Mouse (Mus musculus): ENCODE results near the gene Rnf145. TPM values are rescaled to one million over a fixed set of nuclear protein-coding genes. Genes with fewer than 3 reads are reported as not detected.

Gene Rnf145
- polyA plus RNA-seq, 1 experiment: 41.3 TPM

DNA sequence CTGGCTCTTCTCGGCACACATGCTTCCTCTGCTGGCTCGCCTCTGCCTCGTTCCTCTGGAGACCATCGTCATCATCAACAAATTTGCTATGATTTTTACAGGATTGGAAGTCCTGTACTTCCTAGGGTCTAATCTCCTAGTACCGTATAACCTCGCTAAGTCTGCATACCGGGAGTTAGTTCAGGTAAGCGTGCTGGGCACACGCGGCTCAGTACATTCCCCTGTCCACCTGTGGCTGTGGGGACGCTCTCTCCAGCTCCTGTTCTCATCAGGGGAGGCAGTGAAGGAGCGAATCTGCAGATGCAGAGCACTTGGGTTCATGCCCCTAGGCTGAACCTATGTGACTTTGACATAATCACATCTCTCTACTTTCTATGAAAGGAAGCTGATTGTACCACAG lies 30.1 kb downstream of the Rnf145 start:
- TF ChIP-seq CTCF (IDR thresholded peaks at IDR 0.05; ENCODE audit: extremely low read depth, insufficient read length, insufficient replicate concordance, low read depth, low read length) (no peak), POLR2A (IDR thresholded peaks at IDR 0.05; ENCODE audit: low read depth, low read length) (no peak)
- H3K36me3 ChIP-seq (ENCODE audit: control insufficient read depth, insufficient read depth, low read length): peaks cover 37% of the 10 kb centered on the region
- H3K4me3 ChIP-seq (ENCODE audit: low read depth, low read length): no peak overlapping the region
- WGBS: 93% methylated on average over 12 of the region's 12 CpGs
- H3K27ac ChIP-seq (ENCODE audit: insufficient read depth, low read depth, low read length): no peak overlapping the region
- no peaks in the 10 kb centered on the region for H3K27me3 ChIP-seq (ENCODE audit: control insufficient read depth, insufficient read depth, low read length)
- peaks cover 11% of the 10 kb centered on the region for H3K4me1 ChIP-seq (ENCODE audit: control insufficient read depth, insufficient read depth, insufficient read length, low read length)

DNA sequence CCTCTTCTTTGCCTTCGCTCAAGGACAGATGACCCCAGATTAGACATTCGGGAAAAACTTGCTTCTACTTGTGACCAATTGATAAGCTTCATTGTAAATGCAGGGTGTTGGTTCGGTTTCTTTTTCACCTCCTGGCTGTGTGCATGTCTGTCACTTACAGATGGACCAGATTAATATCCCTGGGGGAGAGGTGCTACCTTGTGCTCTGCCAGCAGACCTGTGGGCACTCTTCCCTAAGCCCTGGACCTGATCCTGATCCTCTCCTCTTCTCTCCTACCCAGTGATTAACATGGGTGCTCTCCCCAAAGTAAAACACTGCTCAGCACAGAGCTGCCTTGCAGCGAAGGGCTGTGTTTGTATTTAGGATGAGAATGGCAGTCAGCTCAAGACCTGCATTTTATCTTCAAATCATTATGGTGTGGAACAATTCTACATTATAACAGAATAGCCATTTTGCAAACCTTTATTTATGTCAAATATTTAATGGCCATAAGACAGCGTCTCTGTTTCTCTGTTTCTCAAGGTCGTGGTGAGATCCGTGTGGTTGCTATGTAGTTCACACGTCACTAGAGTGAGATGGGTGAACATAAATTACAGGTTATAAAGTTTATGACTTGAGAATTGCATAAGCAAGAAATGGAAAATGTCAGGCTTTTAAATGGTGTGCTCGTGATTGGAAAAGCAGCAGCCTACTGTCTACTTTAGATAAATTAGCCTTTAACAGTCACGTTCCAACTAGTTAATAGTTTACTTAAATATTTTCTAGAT lies 30.9 kb downstream of the Rnf145 start:
- 37% methylated on average over 10 of the region's 10 CpGs for WGBS
- H3K4me1 ChIP-seq (ENCODE audit: control insufficient read depth, insufficient read depth, insufficient read length, low read length): peaks cover 11% of the 10 kb centered on the region
- H3K27ac ChIP-seq (ENCODE audit: insufficient read depth, low read depth, low read length): 0 out of 2 replicates have a peak overlapping the region, but pooled peaks have one; percentile 3
- H3K4me3 ChIP-seq (ENCODE audit: low read depth, low read length): no peak overlapping the region
- TF ChIP-seq CTCF (IDR thresholded peaks at IDR 0.05; ENCODE audit: extremely low read depth, insufficient read length, insufficient replicate concordance, low read depth, low read length): no peak
- TF ChIP-seq POLR2A (IDR thresholded peaks at IDR 0.05; ENCODE audit: low read depth, low read length): no peak
- peaks cover 40% of the 10 kb centered on the region for H3K36me3 ChIP-seq (ENCODE audit: control insufficient read depth, insufficient read depth, low read length)
- H3K27me3 ChIP-seq (ENCODE audit: control insufficient read depth, insufficient read depth, low read length): no peaks in the 10 kb centered on the region

DNA sequence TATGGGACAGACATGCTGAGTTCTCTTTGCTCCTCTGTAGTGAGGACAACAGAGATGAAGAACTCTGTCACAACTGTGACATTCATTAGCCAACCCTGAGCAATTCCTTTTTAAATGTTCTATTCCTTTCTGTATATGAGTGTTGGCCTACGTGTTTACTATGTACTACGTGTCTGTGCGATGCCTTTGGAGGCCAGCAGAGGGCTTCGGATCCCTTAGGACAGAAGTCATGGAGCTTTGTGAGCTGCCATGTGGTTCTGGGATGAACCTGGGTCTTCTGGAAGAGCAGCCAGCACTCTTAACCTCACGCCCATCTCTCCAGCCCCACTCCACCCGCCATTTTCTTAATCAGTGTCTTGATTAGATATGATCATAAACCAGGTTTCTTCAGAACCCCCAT lies 32.2 kb downstream of the Rnf145 start:
- TF ChIP-seq POLR2A (IDR thresholded peaks at IDR 0.05; ENCODE audit: low read depth, low read length) (no peak), CTCF (IDR thresholded peaks at IDR 0.05; ENCODE audit: extremely low read depth, insufficient read length, insufficient replicate concordance, low read depth, low read length) (peak; percentile 33; the same call in 1 of the 2 replicates)
- Histone ChIP-seq H3K27me3 (ENCODE audit: control insufficient read depth, insufficient read depth, low read length) (no peaks in the 10 kb centered on the region), H3K4me1 (ENCODE audit: control insufficient read depth, insufficient read depth, insufficient read length, low read length) (peaks cover 9% of the 10 kb centered on the region), H3K36me3 (ENCODE audit: control insufficient read depth, insufficient read depth, low read length) (peaks cover 44% of the 10 kb centered on the region), H3K4me3 (ENCODE audit: low read depth, low read length) (no peak overlapping the region), H3K27ac (ENCODE audit: insufficient read depth, low read depth, low read length) (no peak overlapping the region)
- 94% methylated on average over 6 of the region's 6 CpGs for WGBS

DNA sequence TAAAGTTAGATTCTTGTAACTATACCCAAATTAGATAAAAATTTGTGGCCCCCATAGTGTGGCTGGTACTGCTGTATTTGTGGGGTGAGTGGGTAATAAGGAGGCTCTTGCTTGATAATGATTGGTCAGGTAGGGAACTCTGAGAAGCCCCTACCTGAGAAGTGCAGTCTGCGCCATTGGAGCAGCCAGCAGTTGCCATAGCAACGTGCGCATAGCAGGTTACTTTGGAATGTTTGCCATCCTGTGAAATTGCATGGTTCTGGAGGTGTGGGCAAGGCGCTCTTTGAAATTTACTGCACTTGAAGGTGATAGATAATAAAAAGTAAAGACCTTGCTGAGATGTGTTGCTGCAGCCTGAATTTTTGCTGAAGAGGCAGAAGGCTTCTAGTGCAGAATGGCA lies 35.6 kb downstream of the Rnf145 start:
- Histone ChIP-seq H3K36me3 (ENCODE audit: control insufficient read depth, insufficient read depth, low read length) (peaks cover 47% of the 10 kb centered on the region), H3K4me1 (ENCODE audit: control insufficient read depth, insufficient read depth, insufficient read length, low read length) (peaks cover 2% of the 10 kb centered on the region; the same call in 1 of the 2 replicates), H3K4me3 (ENCODE audit: low read depth, low read length) (no peak overlapping the region), H3K27ac (ENCODE audit: insufficient read depth, low read depth, low read length) (no peak overlapping the region), H3K27me3 (ENCODE audit: control insufficient read depth, insufficient read depth, low read length) (no peaks in the 10 kb centered on the region)
- TF ChIP-seq POLR2A (IDR thresholded peaks at IDR 0.05; ENCODE audit: low read depth, low read length): no peak
- TF ChIP-seq CTCF (IDR thresholded peaks at IDR 0.05; ENCODE audit: extremely low read depth, insufficient read length, insufficient replicate concordance, low read depth, low read length): no peak
- 86% methylated on average over 4 of the region's 4 CpGs for WGBS

DNA sequence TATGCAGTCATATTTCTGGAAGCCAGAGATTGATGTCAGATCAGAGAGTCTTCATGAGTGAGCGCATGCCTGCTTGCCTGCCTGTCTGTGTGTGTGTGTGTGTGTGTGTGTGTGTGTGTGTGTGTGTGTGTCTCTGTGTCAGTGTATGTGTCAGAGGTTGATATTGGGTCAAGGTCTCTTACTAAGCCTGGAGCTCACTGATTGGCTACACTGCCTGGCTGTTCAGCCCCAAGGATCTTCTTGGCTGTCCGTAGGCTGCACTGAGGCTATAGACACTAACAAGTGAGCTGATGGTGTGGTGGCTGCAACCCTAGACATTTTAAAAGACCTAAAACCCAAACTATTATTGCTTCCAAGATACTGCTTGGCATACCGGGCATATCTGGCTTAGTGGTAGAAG lies 39.8 kb downstream of the Rnf145 start:
- no peaks in the 10 kb centered on the region for H3K27me3 ChIP-seq (ENCODE audit: control insufficient read depth, insufficient read depth, low read length)
- WGBS: 87% methylated on average over 3 of the region's 3 CpGs
- H3K27ac ChIP-seq (ENCODE audit: insufficient read depth, low read depth, low read length): no peak overlapping the region
- H3K4me3 ChIP-seq (ENCODE audit: low read depth, low read length): no peak overlapping the region
- TF ChIP-seq POLR2A (IDR thresholded peaks at IDR 0.05; ENCODE audit: low read depth, low read length) (no peak), CTCF (IDR thresholded peaks at IDR 0.05; ENCODE audit: extremely low read depth, insufficient read length, insufficient replicate concordance, low read depth, low read length) (no peak)
- H3K36me3 ChIP-seq (ENCODE audit: control insufficient read depth, insufficient read depth, low read length): peaks cover 53% of the 10 kb centered on the region
- H3K4me1 ChIP-seq (ENCODE audit: control insufficient read depth, insufficient read depth, insufficient read length, low read length): no peaks in the 10 kb centered on the region

DNA sequence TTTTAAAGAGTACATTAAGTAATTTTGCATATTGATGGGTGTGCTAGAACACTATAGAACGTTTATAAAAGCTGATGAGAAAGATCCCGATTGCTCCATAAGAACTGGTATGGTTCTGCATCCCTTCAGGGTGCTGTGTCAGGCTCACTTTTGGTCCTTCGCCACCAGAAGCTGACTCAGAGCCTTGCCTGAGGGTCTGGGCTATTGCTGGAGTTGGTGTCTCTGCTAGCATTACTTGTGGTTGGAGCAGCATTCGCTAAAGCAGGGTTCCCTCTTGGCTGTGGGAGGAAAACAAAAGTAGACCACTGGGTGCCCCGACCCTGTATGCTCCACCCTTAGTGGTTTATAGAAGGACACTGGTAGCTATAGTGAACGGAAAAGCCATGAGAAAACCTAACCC lies 40.7 kb downstream of the Rnf145 start:
- Histone ChIP-seq H3K4me3 (ENCODE audit: low read depth, low read length) (no peak overlapping the region), H3K36me3 (ENCODE audit: control insufficient read depth, insufficient read depth, low read length) (peaks cover 58% of the 10 kb centered on the region), H3K4me1 (ENCODE audit: control insufficient read depth, insufficient read depth, insufficient read length, low read length) (no peaks in the 10 kb centered on the region), H3K27ac (ENCODE audit: insufficient read depth, low read depth, low read length) (no peak overlapping the region), H3K27me3 (ENCODE audit: control insufficient read depth, insufficient read depth, low read length) (no peaks in the 10 kb centered on the region)
- 91% methylated on average over 6 of the region's 6 CpGs for WGBS
- TF ChIP-seq CTCF (IDR thresholded peaks at IDR 0.05; ENCODE audit: extremely low read depth, insufficient read length, insufficient replicate concordance, low read depth, low read length): no peak
- no peak for TF ChIP-seq POLR2A (IDR thresholded peaks at IDR 0.05; ENCODE audit: low read depth, low read length)

DNA sequence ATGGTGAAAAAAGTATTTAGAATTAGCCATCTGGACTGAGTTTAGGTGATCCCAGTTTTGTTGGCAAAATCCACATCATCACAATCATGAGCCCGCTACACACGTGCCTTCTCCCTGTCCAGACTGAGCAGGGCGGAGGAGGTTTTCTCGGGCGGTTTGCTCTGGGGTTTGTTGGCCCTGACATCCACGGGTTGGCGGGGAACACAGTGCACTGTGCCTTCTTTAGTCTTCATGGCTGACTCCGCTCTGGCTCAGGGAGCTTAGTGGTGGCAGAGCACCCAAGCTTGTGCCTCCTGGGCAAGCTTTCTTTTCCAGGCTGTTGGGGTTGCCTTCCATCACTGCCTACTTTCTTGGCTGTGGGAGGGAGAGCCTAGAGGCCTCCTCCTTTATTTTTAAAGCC lies 41.6 kb downstream of the Rnf145 start:
- Histone ChIP-seq H3K27ac (ENCODE audit: insufficient read depth, low read depth, low read length) (no peak overlapping the region), H3K27me3 (ENCODE audit: control insufficient read depth, insufficient read depth, low read length) (no peaks in the 10 kb centered on the region), H3K4me1 (ENCODE audit: control insufficient read depth, insufficient read depth, insufficient read length, low read length) (no peaks in the 10 kb centered on the region), H3K36me3 (ENCODE audit: control insufficient read depth, insufficient read depth, low read length) (peaks cover 57% of the 10 kb centered on the region), H3K4me3 (ENCODE audit: low read depth, low read length) (no peak overlapping the region)
- 89% methylated on average over 8 of the region's 8 CpGs for WGBS
- TF ChIP-seq POLR2A (IDR thresholded peaks at IDR 0.05; ENCODE audit: low read depth, low read length): no peak
- TF ChIP-seq CTCF (IDR thresholded peaks at IDR 0.05; ENCODE audit: extremely low read depth, insufficient read length, insufficient replicate concordance, low read depth, low read length): no peak
